Mouse (Mus musculus): ENCODE data around the gene Atf6b. TPM values are rescaled to one million over a fixed set of nuclear protein-coding genes. Genes with fewer than 3 reads are reported as not detected.
A peak's percentile ranks its signal among the peaks of the same experiment; 100 is the strongest.

Atf6b gene
- polyA plus RNA-seq, 1 experiment: not detected

- no peak overlapping the region for H3K4me3 ChIP-seq (ENCODE audit: insufficient read depth, low read depth, low read length)
- TF ChIP-seq POLR2A (IDR thresholded peaks at IDR 0.05; ENCODE audit: insufficient read depth, low read depth, low read length): no peak
- 44% methylated on average over 2 of the region's 2 CpGs for WGBS
- H3K27ac ChIP-seq (ENCODE audit: insufficient read depth, low read depth, low read length): no peak overlapping the region
- peaks cover 36% of the 10 kb centered on the region for H3K4me1 ChIP-seq (ENCODE audit: control insufficient read depth, insufficient read depth, low read length)
Observed at GRCm38 (mm10) chr17:34657271-34657670, 10.3 kb downstream of the Atf6b start.

- Histone ChIP-seq H3K27ac (ENCODE audit: insufficient read depth, low read depth, low read length) (no peak overlapping the region), H3K4me1 (ENCODE audit: control insufficient read depth, insufficient read depth, low read length) (peaks cover 36% of the 10 kb centered on the region), H3K4me3 (ENCODE audit: insufficient read depth, low read depth, low read length) (no peak overlapping the region)
- WGBS: 82% methylated on average over 2 of the region's 2 CpGs
- TF ChIP-seq CTCF (IDR thresholded peaks at IDR 0.05; ENCODE audit: insufficient read depth, low read depth, low read length) (no peak), POLR2A (IDR thresholded peaks at IDR 0.05; ENCODE audit: insufficient read depth, low read depth, low read length) (no peak)
Observed at GRCm38 (mm10) chr17:34658145-34658544, 11.2 kb downstream of the Atf6b start.

GRCm38 (mm10) chr17:34658591-34658990, 11.6 kb downstream of the Atf6b start:
- no peak for TF ChIP-seq POLR2A (IDR thresholded peaks at IDR 0.05; ENCODE audit: insufficient read depth, low read depth, low read length)
- TF ChIP-seq CTCF (IDR thresholded peaks at IDR 0.05; ENCODE audit: insufficient read depth, low read depth, low read length): no peak
- peaks cover 36% of the 10 kb centered on the region for H3K4me1 ChIP-seq (ENCODE audit: control insufficient read depth, insufficient read depth, low read length)
- no peak overlapping the region for H3K27ac ChIP-seq (ENCODE audit: insufficient read depth, low read depth, low read length)
- H3K4me3 ChIP-seq (ENCODE audit: insufficient read depth, low read depth, low read length): no peak overlapping the region
- 74% methylated on average over 3 of the region's 3 CpGs for whole genome bisulfite sequencing

GRCm38 (mm10) chr17:34659181-34659896, 12.4 kb downstream of the Atf6b start:
- 57% methylated on average over 12 of the region's 12 CpGs for WGBS
- H3K27ac ChIP-seq (ENCODE audit: insufficient read depth, low read depth, low read length): no peak overlapping the region
- TF ChIP-seq CTCF (IDR thresholded peaks at IDR 0.05; ENCODE audit: insufficient read depth, low read depth, low read length) (no peak), POLR2A (IDR thresholded peaks at IDR 0.05; ENCODE audit: insufficient read depth, low read depth, low read length) (no peak)
- H3K4me1 ChIP-seq (ENCODE audit: control insufficient read depth, insufficient read depth, low read length): peaks cover 36% of the 10 kb centered on the region
- no peak overlapping the region for H3K4me3 ChIP-seq (ENCODE audit: insufficient read depth, low read depth, low read length)

DNA sequence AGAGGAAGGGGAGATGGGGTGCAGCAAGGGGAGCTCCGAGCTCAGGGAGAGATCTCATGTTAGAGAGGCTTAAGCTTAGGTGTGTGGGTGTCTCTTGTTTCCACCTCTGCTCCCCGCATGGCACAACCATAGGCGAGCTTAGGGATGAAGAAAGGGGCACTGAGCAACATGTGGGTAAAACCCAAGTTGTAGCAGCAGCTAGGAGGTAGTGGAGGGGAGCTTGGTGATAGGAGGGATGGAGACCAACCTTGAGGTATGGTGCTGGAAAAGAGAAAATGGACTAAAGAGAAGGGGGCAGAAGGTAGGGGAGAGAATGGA, 12.9 kb downstream of the Atf6b start:
- no peak for TF ChIP-seq POLR2A (IDR thresholded peaks at IDR 0.05; ENCODE audit: insufficient read depth, low read depth, low read length)
- TF ChIP-seq CTCF (IDR thresholded peaks at IDR 0.05; ENCODE audit: insufficient read depth, low read depth, low read length): no peak
- 48% methylated on average over 3 of the region's 3 CpGs for WGBS
- H3K4me1 ChIP-seq (ENCODE audit: control insufficient read depth, insufficient read depth, low read length): peaks cover 36% of the 10 kb centered on the region
- H3K4me3 ChIP-seq (ENCODE audit: insufficient read depth, low read depth, low read length): no peak overlapping the region
- H3K27ac ChIP-seq (ENCODE audit: insufficient read depth, low read depth, low read length): no peak overlapping the region

DNA sequence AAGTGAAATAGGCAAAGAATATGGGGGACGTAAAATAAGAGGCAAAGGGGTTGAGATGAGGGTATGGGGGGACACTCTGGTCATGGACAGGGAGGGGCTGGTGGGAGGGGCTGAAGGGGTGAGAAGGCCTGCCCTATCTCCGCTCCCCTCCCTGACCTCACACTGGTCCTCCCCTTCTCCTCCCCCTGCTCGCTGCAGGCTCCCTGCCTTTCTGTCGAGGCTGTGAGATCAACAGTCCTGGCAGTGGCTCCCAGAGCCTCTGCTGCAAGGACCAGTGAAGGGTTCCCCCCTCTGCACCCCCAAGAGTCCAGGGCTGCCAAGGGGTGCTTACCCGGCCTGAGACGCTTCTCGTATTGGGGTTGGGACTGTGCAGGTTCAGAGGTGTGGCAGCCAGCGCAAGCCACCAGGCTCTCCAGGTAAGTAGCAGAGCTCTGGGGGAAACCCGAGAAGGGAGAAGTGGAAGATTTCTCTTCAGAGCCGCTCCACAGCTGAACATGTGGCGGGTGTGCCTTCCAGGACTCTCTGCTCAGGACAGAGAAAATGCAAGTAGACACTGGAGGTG, 13.4 kb downstream of the Atf6b start:
- no peak overlapping the region for H3K4me3 ChIP-seq (ENCODE audit: insufficient read depth, low read depth, low read length)
- 36% methylated on average over 11 of the region's 11 CpGs for WGBS
- TF ChIP-seq CTCF (IDR thresholded peaks at IDR 0.05; ENCODE audit: insufficient read depth, low read depth, low read length): no peak
- no peak for TF ChIP-seq POLR2A (IDR thresholded peaks at IDR 0.05; ENCODE audit: insufficient read depth, low read depth, low read length)
- H3K27ac ChIP-seq (ENCODE audit: insufficient read depth, low read depth, low read length): no peak overlapping the region
- H3K4me1 ChIP-seq (ENCODE audit: control insufficient read depth, insufficient read depth, low read length): peaks cover 32% of the 10 kb centered on the region

DNA sequence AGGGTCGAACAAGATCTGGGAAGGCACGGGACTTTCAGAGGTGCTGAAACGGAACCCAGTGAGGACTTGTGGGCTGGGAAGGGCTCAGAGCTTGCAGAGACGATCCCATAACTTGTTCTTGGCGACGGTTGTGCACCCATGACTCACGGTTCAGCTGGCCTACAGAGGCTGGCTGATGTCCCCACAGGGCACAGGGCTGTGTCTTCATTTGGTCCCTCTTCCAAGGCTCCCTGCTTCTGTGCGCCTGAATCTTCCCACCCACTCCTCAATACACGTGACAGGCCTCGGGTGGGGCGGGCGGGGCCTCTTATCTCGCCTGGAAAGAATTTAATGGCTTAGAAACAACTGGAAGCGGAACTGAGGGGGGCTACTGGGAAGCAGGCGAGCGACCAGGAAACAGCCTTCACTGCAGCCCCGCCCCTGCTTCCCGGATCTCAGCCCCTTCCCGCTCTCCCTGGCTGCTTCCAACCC, 14.2 kb downstream of the Atf6b start:
- Histone ChIP-seq H3K27ac (ENCODE audit: insufficient read depth, low read depth, low read length) (no peak overlapping the region), H3K4me3 (ENCODE audit: insufficient read depth, low read depth, low read length) (peak overlapping the region; percentile 20)
- 5% methylated on average over 19 of the region's 19 CpGs for WGBS

DNA sequence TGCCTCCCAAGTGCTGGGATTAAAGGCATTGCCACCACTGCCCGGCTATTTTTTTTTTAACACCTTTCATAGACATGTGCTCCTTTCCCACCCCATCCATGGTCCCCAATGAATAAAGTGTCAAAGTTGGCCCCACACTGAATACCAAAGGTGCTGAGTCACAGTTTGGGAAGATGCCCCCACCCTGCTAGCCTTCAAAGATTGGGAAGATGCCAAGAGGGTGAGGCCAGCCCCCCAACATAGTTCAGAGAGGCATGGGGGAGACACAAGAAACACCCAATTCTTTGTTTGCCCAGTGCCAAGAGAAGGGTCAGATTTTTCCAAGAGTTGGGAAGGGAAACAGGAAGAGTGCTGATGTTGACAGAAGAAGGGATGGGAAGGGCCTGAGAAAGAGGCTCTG, 15.5 kb downstream of the Atf6b start:
- Histone ChIP-seq H3K4me3 (ENCODE audit: insufficient read depth, low read depth, low read length) (no peak overlapping the region), H3K27ac (ENCODE audit: insufficient read depth, low read depth, low read length) (no peak overlapping the region), H3K4me1 (ENCODE audit: control insufficient read depth, insufficient read depth, low read length) (peaks cover 12% of the 10 kb centered on the region)
- TF ChIP-seq CTCF (IDR thresholded peaks at IDR 0.05; ENCODE audit: insufficient read depth, low read depth, low read length) (no peak), POLR2A (IDR thresholded peaks at IDR 0.05; ENCODE audit: insufficient read depth, low read depth, low read length) (no peak)
- 77% methylated on average over 1 of the region's 1 CpGs for WGBS

More for the DNA sequence above, 14.2 kb downstream of the Atf6b start:
- TF ChIP-seq CTCF (IDR thresholded peaks at IDR 0.05; ENCODE audit: insufficient read depth, low read depth, low read length) (no peak), POLR2A (IDR thresholded peaks at IDR 0.05; ENCODE audit: insufficient read depth, low read depth, low read length) (no peak)
- peaks cover 24% of the 10 kb centered on the region for H3K4me1 ChIP-seq (ENCODE audit: control insufficient read depth, insufficient read depth, low read length)

DNA sequence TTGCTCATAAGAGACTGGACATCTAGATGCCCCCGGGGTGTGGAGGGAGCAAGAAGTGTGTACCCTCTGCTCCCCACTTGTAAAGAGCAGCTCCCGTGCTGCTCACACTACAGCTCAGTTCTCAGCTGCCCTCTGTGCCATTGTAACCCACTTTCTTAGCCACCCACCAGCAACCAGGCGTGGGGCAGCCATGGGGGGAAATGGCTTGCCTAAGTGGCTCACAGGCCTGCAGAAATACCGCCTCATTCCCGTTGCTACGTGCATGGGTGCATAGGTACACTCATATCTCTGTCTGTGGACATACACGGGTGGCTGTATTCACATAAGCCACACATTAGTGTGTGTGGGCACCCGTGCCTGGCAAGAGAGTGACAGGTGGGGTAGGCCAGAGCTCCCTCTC, 16.0 kb downstream of the Atf6b start:
- Histone ChIP-seq H3K4me3 (ENCODE audit: insufficient read depth, low read depth, low read length) (no peak overlapping the region), H3K27ac (ENCODE audit: insufficient read depth, low read depth, low read length) (no peak overlapping the region), H3K4me1 (ENCODE audit: control insufficient read depth, insufficient read depth, low read length) (peaks cover 10% of the 10 kb centered on the region)
- no peak for TF ChIP-seq CTCF (IDR thresholded peaks at IDR 0.05; ENCODE audit: insufficient read depth, low read depth, low read length)
- TF ChIP-seq POLR2A (IDR thresholded peaks at IDR 0.05; ENCODE audit: insufficient read depth, low read depth, low read length): no peak
- WGBS: 88% methylated on average over 8 of the region's 8 CpGs

Data from olfactory bulb, adult 2 months (tissue).